Mouse (Mus musculus): ENCODE measurements around the gene Sez6l. TPM values are rescaled to one million over a fixed set of nuclear protein-coding genes. Genes with fewer than 3 reads are reported as not detected.

Gene Sez6l
- polyA plus RNA-seq, 1 experiment from 2014 or later: 0.08 TPM

GRCm38 (mm10) chr5:112532894-112533293 lies 44.1 kb downstream of the Sez6l start:
- Histone ChIP-seq H3K36me3 (ENCODE audit: control insufficient read depth, insufficient read depth, low read length) (no peaks in the 10 kb centered on the region), H3K27me3 (replicated peaks; ENCODE audit: control insufficient read depth, insufficient read depth, low read length) (no peaks in the 10 kb centered on the region; the same call in 1 of the 2 replicates), H3K4me3 (ENCODE audit: low read depth, low read length) (no peak overlapping the region), H3K4me2 (no peak overlapping the region), H3K9ac (ENCODE audit: low read depth, low read length) (no peak overlapping the region), H3K9me3 (ENCODE audit: control insufficient read depth, low read length) (no peaks in the 10 kb centered on the region), H3K4me1 (replicated peaks; ENCODE audit: control insufficient read depth, insufficient read depth, low read length) (no peaks in the 10 kb centered on the region), H3K27ac (ENCODE audit: low read depth, low read length) (no peak overlapping the region)
- WGBS: 78% methylated on average over 5 of the region's 5 CpGs
- no peak for ATAC-seq (replicated peaks; ENCODE audit: low FRiP score)
- no peak for DNase-seq (ENCODE audit: low spot score)

- DNase-seq (ENCODE audit: low spot score): no peak
- Histone ChIP-seq H3K9me3 (ENCODE audit: control insufficient read depth, low read length) (no peaks in the 10 kb centered on the region), H3K4me3 (ENCODE audit: low read depth, low read length) (no peak overlapping the region), H3K9ac (ENCODE audit: low read depth, low read length) (no peak overlapping the region), H3K27me3 (replicated peaks; ENCODE audit: control insufficient read depth, insufficient read depth, low read length) (no peaks in the 10 kb centered on the region; the same call in 1 of the 2 replicates), H3K36me3 (ENCODE audit: control insufficient read depth, insufficient read depth, low read length) (no peaks in the 10 kb centered on the region), H3K4me2 (no peak overlapping the region), H3K4me1 (replicated peaks; ENCODE audit: control insufficient read depth, insufficient read depth, low read length) (no peaks in the 10 kb centered on the region), H3K27ac (ENCODE audit: low read depth, low read length) (no peak overlapping the region)
- no peak for ATAC-seq (replicated peaks; ENCODE audit: low FRiP score)
- WGBS: 59% methylated on average over 8 of the region's 8 CpGs
These were observed 44.8 kb downstream of the Sez6l start for GRCm38 (mm10) chr5:112532210-112532609.

- DNase-seq (ENCODE audit: low spot score) (no peak), ATAC-seq (replicated peaks; ENCODE audit: low FRiP score) (no peak)
- WGBS: 71% methylated on average over 8 of the region's 8 CpGs
- H3K36me3 ChIP-seq (ENCODE audit: control insufficient read depth, insufficient read depth, low read length): no peaks in the 10 kb centered on the region
- no peaks in the 10 kb centered on the region for H3K4me1 ChIP-seq (replicated peaks; ENCODE audit: control insufficient read depth, insufficient read depth, low read length)
- no peak overlapping the region for H3K9ac ChIP-seq (ENCODE audit: low read depth, low read length)
- H3K4me2 ChIP-seq: no peak overlapping the region
- no peak overlapping the region for H3K4me3 ChIP-seq (ENCODE audit: low read depth, low read length)
- no peak overlapping the region for H3K27ac ChIP-seq (ENCODE audit: low read depth, low read length)
- H3K9me3 ChIP-seq (ENCODE audit: control insufficient read depth, low read length): no peaks in the 10 kb centered on the region
- H3K27me3 ChIP-seq (replicated peaks; ENCODE audit: control insufficient read depth, insufficient read depth, low read length): no peaks in the 10 kb centered on the region; the same call in 1 of the 2 replicates
These were observed 45.9 kb downstream of the Sez6l start for GRCm38 (mm10) chr5:112531111-112531510.

- Histone ChIP-seq H3K9me3 (ENCODE audit: control insufficient read depth, low read length) (no peaks in the 10 kb centered on the region), H3K27me3 (replicated peaks; ENCODE audit: control insufficient read depth, insufficient read depth, low read length) (no peaks in the 10 kb centered on the region), H3K4me2 (no peak overlapping the region), H3K4me3 (ENCODE audit: low read depth, low read length) (no peak overlapping the region), H3K27ac (ENCODE audit: low read depth, low read length) (no peak overlapping the region), H3K36me3 (ENCODE audit: control insufficient read depth, insufficient read depth, low read length) (no peaks in the 10 kb centered on the region), H3K4me1 (replicated peaks; ENCODE audit: control insufficient read depth, insufficient read depth, low read length) (no peaks in the 10 kb centered on the region), H3K9ac (ENCODE audit: low read depth, low read length) (no peak overlapping the region)
- 81% methylated on average over 19 of the region's 19 CpGs for WGBS
- no peak for ATAC-seq (replicated peaks; ENCODE audit: low FRiP score)
- no peak for DNase-seq (ENCODE audit: low spot score)
These were observed 50.0 kb downstream of the Sez6l start for GRCm38 (mm10) chr5:112526936-112527335.

- 69% methylated on average over 7 of the region's 7 CpGs for WGBS
- Histone ChIP-seq H3K36me3 (ENCODE audit: control insufficient read depth, insufficient read depth, low read length) (no peaks in the 10 kb centered on the region), H3K27ac (ENCODE audit: low read depth, low read length) (no peak overlapping the region), H3K4me3 (ENCODE audit: low read depth, low read length) (no peak overlapping the region), H3K9ac (ENCODE audit: low read depth, low read length) (no peak overlapping the region), H3K9me3 (ENCODE audit: control insufficient read depth, low read length) (no peaks in the 10 kb centered on the region), H3K4me2 (no peak overlapping the region), H3K4me1 (replicated peaks; ENCODE audit: control insufficient read depth, insufficient read depth, low read length) (no peaks in the 10 kb centered on the region), H3K27me3 (replicated peaks; ENCODE audit: control insufficient read depth, insufficient read depth, low read length) (no peaks in the 10 kb centered on the region)
- ATAC-seq (replicated peaks; ENCODE audit: low FRiP score) (no peak), DNase-seq (ENCODE audit: low spot score) (no peak)
These were observed 50.5 kb downstream of the Sez6l start for GRCm38 (mm10) chr5:112526435-112526834.

GRCm38 (mm10) chr5:112525980-112526379 lies 51.0 kb downstream of the Sez6l start:
- no peaks in the 10 kb centered on the region for H3K9me3 ChIP-seq (ENCODE audit: control insufficient read depth, low read length)
- H3K4me2 ChIP-seq: no peak overlapping the region
- no peak overlapping the region for H3K9ac ChIP-seq (ENCODE audit: low read depth, low read length)
- H3K4me3 ChIP-seq (ENCODE audit: low read depth, low read length): no peak overlapping the region
- H3K36me3 ChIP-seq (ENCODE audit: control insufficient read depth, insufficient read depth, low read length): no peaks in the 10 kb centered on the region
- 79% methylated on average over 3 of the region's 3 CpGs for WGBS
- DNase-seq (ENCODE audit: low spot score): no peak
- H3K27ac ChIP-seq (ENCODE audit: low read depth, low read length): no peak overlapping the region
- no peaks in the 10 kb centered on the region for H3K4me1 ChIP-seq (replicated peaks; ENCODE audit: control insufficient read depth, insufficient read depth, low read length)
- ATAC-seq (replicated peaks; ENCODE audit: low FRiP score): no peak
- H3K27me3 ChIP-seq (replicated peaks; ENCODE audit: control insufficient read depth, insufficient read depth, low read length): no peaks in the 10 kb centered on the region

- Histone ChIP-seq H3K4me2 (no peak overlapping the region), H3K4me3 (ENCODE audit: low read depth, low read length) (no peak overlapping the region), H3K27me3 (replicated peaks; ENCODE audit: control insufficient read depth, insufficient read depth, low read length) (no peaks in the 10 kb centered on the region; the same call in 1 of the 2 replicates), H3K36me3 (ENCODE audit: control insufficient read depth, insufficient read depth, low read length) (no peaks in the 10 kb centered on the region), H3K9me3 (ENCODE audit: control insufficient read depth, low read length) (no peaks in the 10 kb centered on the region), H3K9ac (ENCODE audit: low read depth, low read length) (no peak overlapping the region), H3K27ac (ENCODE audit: low read depth, low read length) (no peak overlapping the region), H3K4me1 (replicated peaks; ENCODE audit: control insufficient read depth, insufficient read depth, low read length) (no peaks in the 10 kb centered on the region)
- DNase-seq (ENCODE audit: low spot score) (no peak), ATAC-seq (replicated peaks; ENCODE audit: low FRiP score) (no peak)
- WGBS: 55% methylated on average over 5 of the region's 5 CpGs
These were observed 51.7 kb downstream of the Sez6l start for GRCm38 (mm10) chr5:112525271-112525670.

- H3K4me3 ChIP-seq (ENCODE audit: low read depth, low read length): no peak overlapping the region
- H3K9ac ChIP-seq (ENCODE audit: low read depth, low read length): no peak overlapping the region
- no peak for DNase-seq (ENCODE audit: low spot score)
- H3K36me3 ChIP-seq (ENCODE audit: control insufficient read depth, insufficient read depth, low read length): no peaks in the 10 kb centered on the region
- no peaks in the 10 kb centered on the region for H3K4me1 ChIP-seq (replicated peaks; ENCODE audit: control insufficient read depth, insufficient read depth, low read length)
- 84% methylated on average over 2 of the region's 2 CpGs for WGBS
- no peak for ATAC-seq (replicated peaks; ENCODE audit: low FRiP score)
- no peaks in the 10 kb centered on the region; the same call in 1 of the 2 replicates for H3K27me3 ChIP-seq (replicated peaks; ENCODE audit: control insufficient read depth, insufficient read depth, low read length)
- H3K27ac ChIP-seq (ENCODE audit: low read depth, low read length): no peak overlapping the region
- H3K9me3 ChIP-seq (ENCODE audit: control insufficient read depth, low read length): no peaks in the 10 kb centered on the region
- no peak overlapping the region for H3K4me2 ChIP-seq
These were observed 53.2 kb downstream of the Sez6l start for GRCm38 (mm10) chr5:112523796-112524195.

GRCm38 (mm10) chr5:112523331-112523730 lies 53.7 kb downstream of the Sez6l start:
- 70% methylated on average over 4 of the region's 4 CpGs for WGBS
- DNase-seq (ENCODE audit: low spot score) (no peak), ATAC-seq (replicated peaks; ENCODE audit: low FRiP score) (no peak)
- Histone ChIP-seq H3K4me2 (no peak overlapping the region), H3K27me3 (replicated peaks; ENCODE audit: control insufficient read depth, insufficient read depth, low read length) (no peaks in the 10 kb centered on the region; the same call in 1 of the 2 replicates), H3K9ac (ENCODE audit: low read depth, low read length) (no peak overlapping the region), H3K4me1 (replicated peaks; ENCODE audit: control insufficient read depth, insufficient read depth, low read length) (no peaks in the 10 kb centered on the region), H3K4me3 (ENCODE audit: low read depth, low read length) (no peak overlapping the region), H3K36me3 (ENCODE audit: control insufficient read depth, insufficient read depth, low read length) (no peaks in the 10 kb centered on the region), H3K9me3 (ENCODE audit: control insufficient read depth, low read length) (no peaks in the 10 kb centered on the region), H3K27ac (ENCODE audit: low read depth, low read length) (no peak overlapping the region)

Measured in liver, embryonic 11.5 days (tissue).